Mouse (Mus musculus) thymus, adult 2 months (tissue): ENCODE results near the gene Mpo.

Source experiments
- CTCF ChIP-seq: fragments of 200-500 bp; IDR thresholded peaks from 2 replicates; pipeline ENCODE4 v1.5.1; 2012; ENCODE audit warnings: mild to moderate bottlenecking, control low read depth, low read length, moderate library complexity, borderline replicate concordance; ENCODE audit not compliant: control insufficient read depth, poor library complexity, insufficient read depth; ENCODE audit errors: extremely low read depth
- POLR2A ChIP-seq: fragments of 200-500 bp; IDR thresholded peaks from 2 replicates; pipeline ENCODE4 v1.6.1; 2012; ENCODE audit warnings: mild to moderate bottlenecking, low read length, control low read depth, moderate library complexity; ENCODE audit not compliant: control insufficient read depth, poor library complexity, insufficient read depth; ENCODE audit errors: extremely low read depth

DNA sequence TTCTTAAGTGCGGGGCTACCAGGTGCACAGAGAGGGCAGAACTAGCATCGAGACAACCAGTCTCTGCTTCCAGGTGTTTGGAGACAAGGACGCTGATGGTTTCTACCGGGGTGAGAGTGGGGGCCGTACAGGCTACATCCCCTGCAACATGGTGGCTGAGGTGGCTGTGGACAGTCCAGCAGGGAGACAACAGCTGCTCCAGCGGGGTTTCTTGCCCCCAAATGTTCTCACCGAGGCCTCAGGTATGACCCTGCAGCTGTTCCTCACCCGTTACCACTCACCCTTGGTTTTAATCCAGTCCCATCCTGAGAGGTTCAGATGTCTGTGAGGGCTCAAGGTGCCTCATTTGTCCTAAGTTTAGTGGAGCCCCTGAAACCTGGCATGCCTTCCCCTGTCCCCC lies 13.3 kb upstream of the Mpo start:
- TF ChIP-seq POLR2A (no peak), CTCF (no peak)
